Mouse (Mus musculus): ENCODE measurements at regions not wholly inside any gene's neighbourhood (a gene's known extent, or its start where the extent isn't known, plus 50 kb on each side); places are given as distances from the start of the nearest gene placed in this dataset.

DNA sequence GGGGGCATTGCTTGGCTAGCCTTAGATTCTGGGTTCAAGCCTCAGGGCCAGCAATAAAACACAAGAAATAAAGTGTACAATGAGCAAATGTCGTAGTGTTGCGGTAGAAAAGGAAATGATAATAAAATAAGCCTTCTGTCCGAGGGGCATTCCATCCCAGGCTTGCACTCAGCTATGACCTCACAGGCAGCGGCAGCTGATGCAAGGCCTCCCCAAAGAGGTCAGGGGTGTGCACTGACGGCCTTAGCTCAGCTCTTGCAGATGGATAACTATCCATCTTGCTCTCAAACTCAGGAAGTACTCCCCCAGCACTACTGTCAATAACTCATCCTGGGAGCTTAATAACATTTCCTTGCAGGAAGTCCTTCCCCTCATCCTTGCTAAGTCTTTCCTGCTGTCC lies 314.4 kb upstream of the Tbx3 start:
- Histone ChIP-seq H3K36me3 (no peaks in the 10 kb centered on the region), H3K9me3 (no peaks in the 10 kb centered on the region), H3K9ac (no peak overlapping the region), H3K4me2 (no peak overlapping the region), H3K27ac (replicated peaks) (no peak overlapping the region), H3K27me3 (no peaks in the 10 kb centered on the region), H3K4me1 (replicated peaks) (no peaks in the 10 kb centered on the region), H3K4me3 (no peak overlapping the region)
- WGBS, result 79% methylated on average over 5 of the region's 5 CpGs
- no peak for ATAC-seq (ENCODE audit: low FRiP score, low read depth)

DNA sequence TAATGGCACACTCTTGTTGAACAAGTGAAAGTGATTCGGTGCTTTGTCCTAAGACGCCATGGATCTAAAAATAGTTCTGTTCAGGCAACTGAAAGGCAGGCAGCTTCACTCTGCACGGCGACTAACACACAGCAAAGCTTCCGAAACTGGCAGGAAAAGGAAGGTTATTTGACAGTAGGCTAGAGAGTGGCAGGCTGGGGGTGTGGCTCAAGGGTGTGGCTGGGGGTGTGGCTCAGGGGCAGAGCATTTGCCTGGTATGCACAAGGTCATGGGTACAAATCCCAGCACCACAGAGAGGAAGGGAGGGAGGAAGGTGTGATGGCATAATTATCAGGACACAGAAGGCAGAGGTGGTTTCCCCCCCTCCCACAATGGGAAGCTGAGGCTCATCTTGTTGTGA lies 310.8 kb upstream of the Tbx3 start:
- WGBS, result 63% methylated on average over 5 of the region's 5 CpGs
- Histone ChIP-seq H3K4me2 (no peak overlapping the region), H3K27ac (replicated peaks) (no peak overlapping the region), H3K9ac (no peak overlapping the region), H3K27me3 (no peaks in the 10 kb centered on the region), H3K4me3 (no peak overlapping the region), H3K36me3 (no peaks in the 10 kb centered on the region), H3K4me1 (replicated peaks) (no peaks in the 10 kb centered on the region), H3K9me3 (no peaks in the 10 kb centered on the region)
- no peak for ATAC-seq (ENCODE audit: low FRiP score, low read depth)

- no peak overlapping the region for H3K9ac ChIP-seq
- no peaks in the 10 kb centered on the region for H3K36me3 ChIP-seq
- no peaks in the 10 kb centered on the region for H3K27me3 ChIP-seq
- no peaks in the 10 kb centered on the region for H3K9me3 ChIP-seq
- 92% methylated on average over 2 of the region's 2 CpGs for WGBS
- no peak for ATAC-seq (ENCODE audit: low FRiP score, low read depth)
- H3K27ac ChIP-seq (replicated peaks), result no peak overlapping the region
- no peaks in the 10 kb centered on the region for H3K4me1 ChIP-seq (replicated peaks)
- H3K4me3 ChIP-seq, result no peak overlapping the region
- H3K4me2 ChIP-seq, result no peak overlapping the region
These were observed 310.1 kb upstream of the Tbx3 start for GRCm38 (mm10) chr5:119360351-119360750.

GRCm38 (mm10) chr5:119361406-119362044 lies 308.9 kb upstream of the Tbx3 start:
- H3K9me3 ChIP-seq, result no peaks in the 10 kb centered on the region
- no peak for ATAC-seq (ENCODE audit: low FRiP score, low read depth)
- no peak overlapping the region for H3K27ac ChIP-seq (replicated peaks)
- no peak overlapping the region for H3K4me3 ChIP-seq
- WGBS, result 89% methylated on average over 6 of the region's 6 CpGs
- no peak overlapping the region for H3K4me2 ChIP-seq
- H3K9ac ChIP-seq, result no peak overlapping the region
- H3K4me1 ChIP-seq (replicated peaks), result no peaks in the 10 kb centered on the region
- no peaks in the 10 kb centered on the region for H3K36me3 ChIP-seq
- no peaks in the 10 kb centered on the region for H3K27me3 ChIP-seq

- H3K27me3 ChIP-seq, result no peaks in the 10 kb centered on the region
- no peak overlapping the region for H3K9ac ChIP-seq
- H3K4me3 ChIP-seq, result no peak overlapping the region
- ATAC-seq (ENCODE audit: low FRiP score, low read depth), result no peak
- no peaks in the 10 kb centered on the region for H3K9me3 ChIP-seq
- WGBS, result 77% methylated on average over 12 of the region's 12 CpGs
- no peak overlapping the region for H3K4me2 ChIP-seq
- no peaks in the 10 kb centered on the region for H3K36me3 ChIP-seq
- no peaks in the 10 kb centered on the region for H3K4me1 ChIP-seq (replicated peaks)
- no peak overlapping the region for H3K27ac ChIP-seq (replicated peaks)
These were observed 308.0 kb upstream of the Tbx3 start for GRCm38 (mm10) chr5:119362452-119362851.

DNA sequence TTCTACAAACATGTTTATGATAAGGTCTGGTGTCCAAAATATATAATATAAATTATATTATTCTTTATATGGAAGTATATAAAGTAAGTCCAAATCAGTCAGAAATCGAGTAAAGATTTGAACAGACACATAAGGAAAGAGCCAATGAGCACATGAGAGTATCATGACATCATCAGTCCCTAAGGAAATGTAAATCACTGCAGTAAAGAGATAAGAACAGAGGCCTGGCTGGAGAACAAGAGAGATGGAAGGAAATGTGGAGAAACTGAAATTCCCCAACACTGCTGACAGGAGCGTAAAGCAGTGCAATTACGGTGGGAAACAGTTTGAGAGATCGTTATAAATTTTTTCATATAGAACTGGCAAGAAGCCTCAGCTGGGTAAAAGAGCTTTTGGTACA lies 306.2 kb upstream of the Tbx3 start:
- Histone ChIP-seq H3K27ac (replicated peaks) (no peak overlapping the region), H3K9ac (no peak overlapping the region), H3K36me3 (no peaks in the 10 kb centered on the region), H3K4me3 (no peak overlapping the region), H3K27me3 (no peaks in the 10 kb centered on the region), H3K4me1 (replicated peaks) (no peaks in the 10 kb centered on the region), H3K4me2 (no peak overlapping the region), H3K9me3 (no peaks in the 10 kb centered on the region)
- WGBS, result 69% methylated on average over 4 of the region's 4 CpGs
- ATAC-seq (ENCODE audit: low FRiP score, low read depth), result no peak

DNA sequence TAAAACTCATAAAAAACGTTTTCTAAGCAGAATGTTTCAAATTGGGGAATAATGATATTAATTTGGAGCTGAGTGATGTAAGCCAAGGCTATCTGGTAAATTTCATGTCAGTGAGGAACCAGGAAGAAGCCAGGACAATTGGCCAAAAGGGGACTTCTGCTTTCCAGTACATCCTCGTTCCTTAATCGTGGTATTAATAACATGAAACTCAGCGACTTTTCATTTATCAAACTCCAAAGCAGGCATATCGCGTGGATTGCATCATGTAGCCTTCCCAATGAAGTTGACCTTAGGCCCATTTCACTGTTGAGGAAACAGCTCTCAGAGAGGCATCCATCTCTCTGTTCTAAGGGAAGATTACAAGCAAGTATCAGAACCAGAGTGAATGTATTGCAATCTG lies 305.3 kb upstream of the Tbx3 start:
- no peak for ATAC-seq (ENCODE audit: low FRiP score, low read depth)
- Histone ChIP-seq H3K4me1 (replicated peaks) (no peaks in the 10 kb centered on the region), H3K4me2 (no peak overlapping the region), H3K9me3 (no peaks in the 10 kb centered on the region), H3K4me3 (no peak overlapping the region), H3K9ac (no peak overlapping the region), H3K27ac (replicated peaks) (no peak overlapping the region), H3K36me3 (no peaks in the 10 kb centered on the region), H3K27me3 (no peaks in the 10 kb centered on the region)
- WGBS, result 84% methylated on average over 6 of the region's 6 CpGs

- no peak for ATAC-seq (ENCODE audit: low FRiP score, low read depth)
- Histone ChIP-seq H3K9ac (no peak overlapping the region), H3K9me3 (no peaks in the 10 kb centered on the region), H3K4me1 (replicated peaks) (peaks cover 4% of the 10 kb centered on the region; the same call in 1 of the 2 replicates), H3K4me2 (no peak overlapping the region), H3K27ac (replicated peaks) (no peak overlapping the region), H3K36me3 (no peaks in the 10 kb centered on the region), H3K27me3 (no peaks in the 10 kb centered on the region), H3K4me3 (no peak overlapping the region)
- 51% methylated on average over 5 of the region's 5 CpGs for WGBS
These were observed 304.2 kb upstream of the Tbx3 start for GRCm38 (mm10) chr5:119366296-119366695.

DNA sequence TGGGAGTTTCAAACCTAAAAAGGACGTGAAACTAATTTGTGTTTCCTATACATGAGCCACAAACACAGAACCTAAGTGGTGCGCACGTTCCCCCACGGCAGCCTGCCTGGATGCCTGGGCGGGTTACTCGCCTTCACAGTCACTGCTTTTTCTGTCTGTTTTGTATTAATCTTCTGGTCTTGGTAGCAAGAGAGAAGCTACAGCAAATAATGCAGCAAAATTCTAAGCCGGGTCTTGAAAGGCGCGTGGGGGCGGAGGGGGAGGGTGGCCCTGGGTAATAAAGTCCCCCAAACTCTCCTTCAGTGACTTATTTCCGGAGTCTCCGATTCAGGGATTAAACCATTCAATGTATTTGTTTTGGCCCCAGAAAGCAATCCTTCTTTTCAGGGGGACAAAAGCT lies 300.0 kb upstream of the Tbx3 start:
- peak overlapping the region; percentile 26 for H3K4me2 ChIP-seq
- H3K9me3 ChIP-seq, result no peaks in the 10 kb centered on the region
- H3K27ac ChIP-seq (replicated peaks), result no peak overlapping the region
- H3K4me1 ChIP-seq (replicated peaks), result peaks cover 4% of the 10 kb centered on the region; the same call in 1 of the 2 replicates
- no peaks in the 10 kb centered on the region for H3K36me3 ChIP-seq
- WGBS, result 60% methylated on average over 12 of the region's 12 CpGs
- H3K27me3 ChIP-seq, result 0 out of 2 replicates have a peak, but pooled peaks cover 10% of the 10 kb centered on the region
- no peak overlapping the region for H3K9ac ChIP-seq
- ATAC-seq (ENCODE audit: low FRiP score, low read depth), result no peak
- H3K4me3 ChIP-seq, result no peak overlapping the region

- no peak overlapping the region for H3K27ac ChIP-seq (replicated peaks)
- H3K4me1 ChIP-seq (replicated peaks), result peaks cover 4% of the 10 kb centered on the region; the same call in 1 of the 2 replicates
- 0 out of 2 replicates have a peak, but pooled peaks cover 10% of the 10 kb centered on the region for H3K27me3 ChIP-seq
- H3K36me3 ChIP-seq, result no peaks in the 10 kb centered on the region
- no peaks in the 10 kb centered on the region for H3K9me3 ChIP-seq
- H3K9ac ChIP-seq, result no peak overlapping the region
- H3K4me3 ChIP-seq, result no peak overlapping the region
- WGBS, result 19% methylated on average over 16 of the region's 16 CpGs
- no peak for ATAC-seq (ENCODE audit: low FRiP score, low read depth)
- peak overlapping the region; percentile 26 for H3K4me2 ChIP-seq
These were observed 299.5 kb upstream of the Tbx3 start for GRCm38 (mm10) chr5:119370931-119371330.

DNA sequence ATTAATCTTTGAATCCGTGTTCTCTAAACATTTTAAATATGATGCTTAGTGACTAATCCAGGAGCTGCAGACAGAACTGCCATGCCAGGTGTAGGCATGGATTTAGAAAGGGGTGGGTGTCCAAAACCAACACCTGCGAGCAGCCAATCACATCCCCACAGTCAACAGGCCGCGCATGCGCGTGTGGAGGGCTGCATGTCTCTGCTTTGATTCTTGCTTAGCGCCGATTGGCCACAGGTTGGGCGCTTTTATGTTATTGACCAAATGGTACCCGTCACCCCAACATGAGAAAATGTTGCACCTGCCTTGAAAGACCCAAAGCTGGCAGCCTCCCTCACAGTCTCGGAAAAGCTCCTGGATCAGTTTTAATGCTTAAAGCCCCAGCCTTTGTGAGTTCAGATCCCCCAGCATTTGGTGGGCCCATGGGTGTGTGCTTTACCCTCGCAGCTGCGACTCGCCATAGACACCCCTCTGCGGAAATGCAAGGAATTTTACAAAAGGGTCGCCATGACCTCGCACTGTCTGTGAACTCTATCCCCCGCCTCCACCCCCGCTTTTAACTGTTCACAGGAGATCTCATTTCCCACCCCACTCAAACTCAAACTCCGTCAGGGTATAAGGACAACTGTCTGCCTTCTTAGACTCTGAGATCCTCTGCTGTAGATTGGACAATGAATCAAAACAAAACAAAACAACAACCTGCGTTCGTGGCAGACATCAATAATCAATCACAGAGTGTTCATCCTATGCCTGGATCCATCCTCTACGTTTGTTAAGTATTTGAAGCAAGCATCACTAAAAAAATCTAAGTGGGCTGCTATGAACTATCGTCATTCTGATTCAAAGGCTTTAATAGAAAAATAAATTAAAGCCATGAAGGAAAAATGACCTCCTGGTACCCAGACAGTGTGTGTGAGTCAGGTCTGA lies 296.4 kb upstream of the Tbx3 start:
- no peak overlapping the region for H3K27ac ChIP-seq (replicated peaks)
- no peaks in the 10 kb centered on the region for H3K9me3 ChIP-seq
- peaks cover 4% of the 10 kb centered on the region; the same call in 1 of the 2 replicates for H3K4me1 ChIP-seq (replicated peaks)
- no peak overlapping the region for H3K4me3 ChIP-seq
- 88% methylated on average over 24 of the region's 24 CpGs for WGBS
- peaks cover 10% of the 10 kb centered on the region; the same call in 1 of the 2 replicates for H3K27me3 ChIP-seq
- H3K36me3 ChIP-seq, result no peaks in the 10 kb centered on the region
- no peak for ATAC-seq (ENCODE audit: low FRiP score, low read depth)
- no peak overlapping the region for H3K9ac ChIP-seq
- no peak overlapping the region for H3K4me2 ChIP-seq

GRCm38 (mm10) chr5:119374861-119375260 lies 295.6 kb upstream of the Tbx3 start:
- no peak overlapping the region for H3K9ac ChIP-seq
- H3K9me3 ChIP-seq, result no peaks in the 10 kb centered on the region
- H3K27ac ChIP-seq (replicated peaks), result no peak overlapping the region
- H3K4me2 ChIP-seq, result no peak overlapping the region
- H3K27me3 ChIP-seq, result peaks cover 10% of the 10 kb centered on the region; the same call in 1 of the 2 replicates
- no peak for ATAC-seq (ENCODE audit: low FRiP score, low read depth)
- H3K36me3 ChIP-seq, result no peaks in the 10 kb centered on the region
- H3K4me1 ChIP-seq (replicated peaks), result peaks cover 4% of the 10 kb centered on the region; the same call in 1 of the 2 replicates
- H3K4me3 ChIP-seq, result no peak overlapping the region
- WGBS, result 88% methylated on average over 3 of the region's 3 CpGs
